Mouse (Mus musculus): ENCODE results near the gene Aldh5a1. TPM values are rescaled to one million over a fixed set of nuclear protein-coding genes. Genes with fewer than 3 reads are reported as not detected.
"Not testable (repeated sequence)": the region's sequence is repeated elsewhere in the genome, so short reads cannot be mapped to it uniquely, and the experiment has no call there.

Gene Aldh5a1
- 2.9 and 5.3 TPM in 2 replicates for polyA plus RNA-seq (2012; rRNA removed)

DNA sequence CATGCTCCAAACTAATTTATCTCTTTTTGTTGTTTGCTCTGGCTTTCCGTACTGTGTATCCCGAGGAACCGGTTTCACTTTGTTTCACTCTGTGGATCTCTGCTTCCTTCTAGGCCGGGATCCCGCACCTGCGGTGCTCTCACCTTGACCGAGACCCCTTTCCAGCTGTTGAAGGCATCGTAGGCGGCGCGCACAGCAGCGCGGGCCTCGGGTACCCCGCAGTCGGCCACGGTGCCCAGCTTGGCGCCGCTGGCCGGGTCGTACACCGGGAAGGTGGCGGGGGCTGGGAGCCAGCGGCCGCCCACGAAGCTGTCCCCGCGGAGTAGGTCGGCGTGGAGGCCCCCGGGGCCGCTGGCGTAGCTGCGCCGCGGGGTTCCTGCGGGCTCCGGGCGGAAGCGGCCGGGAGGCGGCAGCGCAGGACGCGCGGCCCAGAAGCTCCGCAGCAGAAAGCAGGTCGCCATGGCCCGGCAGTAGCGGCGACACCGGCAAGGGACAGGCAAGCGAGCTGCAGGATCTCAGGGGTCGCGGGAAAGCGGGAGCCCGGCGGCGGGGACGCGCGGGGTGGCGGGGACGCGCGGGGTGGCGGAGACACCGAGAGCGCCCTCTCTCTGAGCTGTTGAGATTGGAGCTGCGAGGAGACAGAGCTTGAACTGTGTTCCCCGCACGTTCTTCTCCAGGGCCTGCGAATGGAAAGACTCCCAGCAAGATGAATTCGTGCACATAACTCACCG is at the start of gene Aldh5a1:
Aldh5a1 (minus strand) TSS at position 554 of the 731 bp plus-strand sequence.
- TF ChIP-seq CTCF (IDR thresholded peaks at IDR 0.05; ENCODE audit: extremely low read depth, insufficient read length, insufficient replicate concordance, low read depth, low read length): peak; percentile 32
- TF ChIP-seq POLR2A (IDR thresholded peaks at IDR 0.05; ENCODE audit: low read depth, low read length): no peak; the same call in 1 of the 2 replicates
- H3K4me3 ChIP-seq (ENCODE audit: low read depth, low read length): peak within 1 kb of the TSS; percentile 83
- peak within 1 kb of the TSS; percentile 64 for H3K27ac ChIP-seq (ENCODE audit: insufficient read depth, low read depth, low read length)
- H3K4me1 ChIP-seq (ENCODE audit: control insufficient read depth, insufficient read depth, insufficient read length, low read length): peaks cover 3% of the 10 kb centered on the region; the same call in 1 of the 2 replicates
- no peaks in the 10 kb centered on the region for H3K27me3 ChIP-seq (ENCODE audit: control insufficient read depth, insufficient read depth, low read length)
- WGBS: under 1% methylated on average over 75 of the region's 75 CpGs
- H3K36me3 ChIP-seq (ENCODE audit: control insufficient read depth, insufficient read depth, low read length): no peaks in the 10 kb centered on the region

DNA sequence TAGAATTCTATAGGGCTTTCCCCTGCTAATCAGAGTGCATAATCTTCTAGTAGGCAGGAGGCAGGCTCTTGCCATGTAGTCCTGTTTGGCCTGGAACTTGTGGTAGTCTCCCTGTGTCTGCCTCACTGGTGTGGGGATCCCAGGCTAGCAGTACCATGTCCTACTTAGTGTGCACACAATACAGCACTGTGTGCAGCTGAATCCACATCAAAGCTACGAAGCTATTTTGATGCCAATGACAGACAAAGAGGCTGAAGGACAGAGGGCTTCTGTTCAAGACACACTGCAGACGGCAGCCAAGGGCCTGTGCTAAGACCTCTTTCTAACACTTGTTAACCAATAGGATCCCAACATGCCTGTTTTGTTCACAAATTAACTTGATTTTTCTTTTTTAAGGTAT is 48.0 kb upstream of the Aldh5a1 start:
- no peaks in the 10 kb centered on the region for H3K27me3 ChIP-seq (ENCODE audit: control insufficient read depth, insufficient read depth, low read length)
- peaks cover 18% of the 10 kb centered on the region for H3K36me3 ChIP-seq (ENCODE audit: control insufficient read depth, insufficient read depth, low read length)
- WGBS: 87% methylated on average over 2 of the region's 2 CpGs
- TF ChIP-seq POLR2A (IDR thresholded peaks at IDR 0.05; ENCODE audit: low read depth, low read length) (no peak), CTCF (IDR thresholded peaks at IDR 0.05; ENCODE audit: extremely low read depth, insufficient read length, insufficient replicate concordance, low read depth, low read length) (no peak)
- no peak overlapping the region for H3K4me3 ChIP-seq (ENCODE audit: low read depth, low read length)
- no peaks in the 10 kb centered on the region for H3K4me1 ChIP-seq (ENCODE audit: control insufficient read depth, insufficient read depth, insufficient read length, low read length)
- H3K27ac ChIP-seq (ENCODE audit: insufficient read depth, low read depth, low read length): no peak overlapping the region

DNA sequence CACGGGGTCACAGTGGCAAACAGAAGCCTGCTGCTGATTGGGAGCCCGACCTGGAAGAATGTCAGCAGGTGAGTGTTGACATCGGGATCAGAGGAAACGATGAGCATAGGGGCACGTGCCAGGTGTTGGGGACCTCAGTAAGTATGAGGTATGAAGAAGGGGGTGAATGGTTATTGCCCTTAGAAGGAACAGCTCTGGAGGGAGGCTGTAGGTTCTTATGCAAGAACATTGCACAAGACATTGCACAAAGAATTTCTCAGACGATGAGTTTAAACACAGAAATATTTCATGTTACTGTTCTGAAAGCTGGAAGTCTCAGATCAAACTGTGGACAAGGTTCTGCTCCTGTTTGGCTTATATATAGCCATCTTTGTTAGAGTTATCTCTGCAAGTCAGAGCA is 43.6 kb upstream of the Aldh5a1 start:
- TF ChIP-seq POLR2A (IDR thresholded peaks at IDR 0.05; ENCODE audit: low read depth, low read length) (no peak), CTCF (IDR thresholded peaks at IDR 0.05; ENCODE audit: extremely low read depth, insufficient read length, insufficient replicate concordance, low read depth, low read length) (no peak)
- Histone ChIP-seq H3K27ac (ENCODE audit: insufficient read depth, low read depth, low read length) (no peak overlapping the region), H3K36me3 (ENCODE audit: control insufficient read depth, insufficient read depth, low read length) (peaks cover 7% of the 10 kb centered on the region), H3K4me3 (ENCODE audit: low read depth, low read length) (no peak overlapping the region), H3K27me3 (ENCODE audit: control insufficient read depth, insufficient read depth, low read length) (no peaks in the 10 kb centered on the region), H3K4me1 (ENCODE audit: control insufficient read depth, insufficient read depth, insufficient read length, low read length) (peaks cover 13% of the 10 kb centered on the region)
- 72% methylated on average over 6 of the region's 6 CpGs for WGBS

DNA sequence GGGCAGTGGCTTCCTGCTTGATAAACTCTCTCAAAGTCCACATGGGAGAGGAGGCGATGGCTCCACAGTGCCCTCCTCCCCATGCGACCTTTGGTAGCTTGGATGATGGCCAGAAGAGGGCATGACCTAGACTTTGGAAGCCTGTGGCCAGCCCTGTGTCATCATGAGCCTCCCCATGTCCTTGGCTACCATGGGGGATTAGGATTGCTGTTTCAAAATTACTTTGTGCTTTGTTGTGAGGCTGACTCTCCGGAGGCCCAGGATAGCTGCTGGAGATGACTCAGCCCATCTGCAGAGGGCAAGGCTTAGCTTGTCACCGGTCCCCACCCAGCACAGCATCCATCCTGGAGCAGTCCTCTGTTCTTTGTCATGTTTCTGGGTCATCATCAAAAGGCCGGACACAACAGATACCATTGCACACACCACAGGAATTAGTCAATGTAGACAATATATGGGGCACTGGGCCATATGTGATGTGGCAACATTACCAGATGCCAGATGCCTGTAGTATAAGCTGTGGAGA is 40.4 kb upstream of the Aldh5a1 start:
- WGBS: 41% methylated on average over 5 of the region's 5 CpGs
- H3K4me1 ChIP-seq (ENCODE audit: control insufficient read depth, insufficient read depth, insufficient read length, low read length): peaks cover 13% of the 10 kb centered on the region
- 0 out of 2 replicates have a peak, but pooled peaks cover under 1% of the 10 kb centered on the region for H3K36me3 ChIP-seq (ENCODE audit: control insufficient read depth, insufficient read depth, low read length)
- TF ChIP-seq POLR2A (IDR thresholded peaks at IDR 0.05; ENCODE audit: low read depth, low read length): no peak
- TF ChIP-seq CTCF (IDR thresholded peaks at IDR 0.05; ENCODE audit: extremely low read depth, insufficient read length, insufficient replicate concordance, low read depth, low read length): no peak
- no peak overlapping the region for H3K4me3 ChIP-seq (ENCODE audit: low read depth, low read length)
- no peaks in the 10 kb centered on the region for H3K27me3 ChIP-seq (ENCODE audit: control insufficient read depth, insufficient read depth, low read length)
- H3K27ac ChIP-seq (ENCODE audit: insufficient read depth, low read depth, low read length): peak overlapping the region; percentile 82; the same call in 1 of the 2 replicates

DNA sequence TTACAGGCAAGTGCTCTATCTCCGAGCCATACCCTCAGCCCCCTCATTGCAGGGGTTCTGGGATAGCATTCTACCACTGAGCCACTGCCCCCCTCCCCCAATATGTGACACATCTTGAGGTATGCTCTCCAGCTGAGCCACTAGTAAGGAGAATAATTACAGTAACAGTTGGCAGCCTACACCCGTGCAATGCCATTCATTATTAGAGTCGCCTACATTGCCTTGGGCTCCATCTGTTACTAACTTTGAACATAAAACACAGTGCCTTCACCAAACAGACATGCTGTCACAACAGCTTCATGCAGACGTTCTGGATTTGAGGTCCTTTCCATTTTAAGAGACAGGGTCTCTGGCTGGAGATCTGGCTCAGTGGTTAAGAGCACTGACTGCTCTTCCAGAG is 38.9 kb upstream of the Aldh5a1 start:
- H3K27me3 ChIP-seq (ENCODE audit: control insufficient read depth, insufficient read depth, low read length): no peaks in the 10 kb centered on the region
- 94% methylated on average over 4 of the region's 4 CpGs for WGBS
- no peak overlapping the region for H3K27ac ChIP-seq (ENCODE audit: insufficient read depth, low read depth, low read length)
- TF ChIP-seq POLR2A (IDR thresholded peaks at IDR 0.05; ENCODE audit: low read depth, low read length) (no peak), CTCF (IDR thresholded peaks at IDR 0.05; ENCODE audit: extremely low read depth, insufficient read length, insufficient replicate concordance, low read depth, low read length) (no peak)
- H3K36me3 ChIP-seq (ENCODE audit: control insufficient read depth, insufficient read depth, low read length): no peaks in the 10 kb centered on the region
- H3K4me3 ChIP-seq (ENCODE audit: low read depth, low read length): no peak overlapping the region
- peaks cover 19% of the 10 kb centered on the region for H3K4me1 ChIP-seq (ENCODE audit: control insufficient read depth, insufficient read depth, insufficient read length, low read length)

DNA sequence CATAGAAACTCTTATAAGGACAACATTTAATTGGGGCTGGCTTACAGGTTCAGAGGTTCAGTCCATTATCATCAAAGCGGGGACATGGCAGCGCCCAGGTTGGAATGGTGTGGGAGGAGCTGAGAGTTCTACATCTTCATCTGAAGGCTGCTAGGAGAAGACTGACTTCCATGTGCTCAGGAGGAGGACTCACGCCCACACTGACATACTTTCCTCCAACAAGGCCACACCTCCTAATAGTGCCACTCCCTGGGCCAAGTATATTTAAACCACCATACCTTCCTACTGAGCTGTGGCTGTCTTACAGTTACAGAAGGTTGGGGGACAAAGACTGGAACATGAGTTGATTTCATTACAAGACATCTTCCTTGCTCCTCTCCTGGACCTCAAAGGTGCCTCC is 34.3 kb upstream of the Aldh5a1 start:
- H3K36me3 ChIP-seq (ENCODE audit: control insufficient read depth, insufficient read depth, low read length); H3K27ac ChIP-seq (ENCODE audit: insufficient read depth, low read depth, low read length); H3K4me1 ChIP-seq (ENCODE audit: control insufficient read depth, insufficient read depth, insufficient read length, low read length); H3K27me3 ChIP-seq (ENCODE audit: control insufficient read depth, insufficient read depth, low read length); H3K4me3 ChIP-seq (ENCODE audit: low read depth, low read length): not testable (repeated sequence)
- 43% methylated on average over 3 of the region's 3 CpGs for WGBS

DNA sequence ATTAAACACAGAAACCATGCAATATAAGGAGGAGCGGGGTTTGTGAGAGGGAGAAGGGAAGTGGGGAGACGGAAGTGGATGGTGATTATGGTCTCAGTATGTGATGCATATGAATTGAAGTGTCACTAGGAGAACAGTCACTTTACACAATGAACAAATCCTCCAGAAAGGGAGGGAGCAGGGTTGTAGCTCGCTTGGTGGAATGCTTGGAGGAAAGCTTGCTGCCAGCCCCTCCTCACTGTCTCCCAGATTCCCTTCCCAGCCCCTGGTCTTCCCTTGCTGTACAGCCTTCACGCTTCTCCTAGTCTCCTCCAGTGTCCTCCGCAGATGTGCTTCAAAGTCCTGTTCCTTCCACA is 28.4 kb upstream of the Aldh5a1 start:
- WGBS: 44% methylated on average over 5 of the region's 5 CpGs
- Histone ChIP-seq H3K4me3 (ENCODE audit: low read depth, low read length) (peak overlapping the region; percentile 40; the same call in 1 of the 2 replicates), H3K4me1 (ENCODE audit: control insufficient read depth, insufficient read depth, insufficient read length, low read length) (peaks cover 4% of the 10 kb centered on the region; the same call in 1 of the 2 replicates), H3K27ac (ENCODE audit: insufficient read depth, low read depth, low read length) (no peak overlapping the region), H3K27me3 (ENCODE audit: control insufficient read depth, insufficient read depth, low read length) (no peaks in the 10 kb centered on the region), H3K36me3 (ENCODE audit: control insufficient read depth, insufficient read depth, low read length) (no peaks in the 10 kb centered on the region)
- TF ChIP-seq CTCF (IDR thresholded peaks at IDR 0.05; ENCODE audit: extremely low read depth, insufficient read length, insufficient replicate concordance, low read depth, low read length) (no peak), POLR2A (IDR thresholded peaks at IDR 0.05; ENCODE audit: low read depth, low read length) (no peak)
